Mouse (Mus musculus) kidney, adult 18-20 months (tissue): ENCODE results near the gene Pank4.

Experiments
- DNase-seq: peaks from one replicate; pipeline ENCODE4 v3.0.0; 2021

Gene Pank4

GRCm38 (mm10) chr4:154963901-154964580 lies at the start of gene Pank4:
Pank4 (plus strand) TSS chr4:154964123.
- peak; percentile 93 for DNase-seq

DNA sequence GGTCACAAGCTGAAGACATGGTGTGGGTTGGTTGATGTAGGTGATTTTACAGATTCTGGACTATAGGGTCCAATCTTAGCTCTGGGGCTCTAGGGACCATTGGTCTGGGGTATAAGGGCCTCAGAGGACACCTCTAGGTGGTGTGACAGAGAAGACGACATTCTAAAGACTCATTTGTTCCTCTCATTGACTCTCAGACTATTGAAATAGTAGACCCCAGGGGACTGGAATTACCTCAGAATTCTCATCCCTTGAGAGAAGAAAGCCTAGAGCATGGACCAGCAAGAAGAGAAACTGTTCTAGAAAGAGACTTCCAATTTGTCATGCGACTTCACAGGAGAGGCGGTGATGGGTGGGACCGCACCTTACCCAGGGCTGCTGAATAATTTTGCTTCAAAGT lies 49.7 kb upstream of the Pank4 start:
- DNase-seq = no peak

DNA sequence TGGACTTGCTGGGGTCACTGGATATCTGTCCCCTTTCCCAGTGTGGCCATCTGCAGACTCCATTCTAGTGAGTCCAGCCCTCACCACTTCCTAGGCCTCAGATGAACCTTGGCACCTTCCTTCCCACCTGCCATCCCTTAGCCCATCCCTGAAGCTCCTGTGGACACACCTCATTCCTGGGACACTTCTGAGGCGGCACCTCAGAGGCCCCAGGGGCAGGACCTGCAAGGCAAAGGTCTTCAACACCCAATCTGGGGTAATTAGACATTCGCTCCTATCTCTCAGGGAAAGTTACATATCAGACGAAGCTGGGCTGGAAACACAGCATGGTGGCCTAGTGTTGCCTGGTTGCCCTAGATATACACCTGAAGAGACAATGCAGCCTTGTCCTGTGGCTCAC lies 49.2 kb upstream of the Pank4 start:
- no peak for DNase-seq

DNA sequence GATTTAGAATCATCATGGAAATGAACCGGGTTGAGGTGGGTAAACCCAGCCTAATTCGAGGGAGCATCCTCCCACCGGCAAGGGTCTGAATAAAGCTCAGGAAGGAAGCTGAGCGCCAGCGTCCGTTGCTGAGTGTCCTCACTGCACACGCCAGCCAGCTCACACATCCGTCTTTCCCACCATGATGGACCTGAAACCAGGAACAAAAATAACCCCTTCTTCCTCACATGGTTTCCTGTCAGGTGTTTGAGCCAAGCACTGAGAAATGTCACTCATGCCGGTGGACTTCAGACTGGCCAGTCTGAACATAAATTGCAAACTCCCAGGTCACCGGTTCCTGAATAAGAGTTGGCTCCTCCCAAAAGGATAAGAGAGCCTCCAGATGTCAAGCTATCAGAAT lies 48.6 kb upstream of the Pank4 start:
- DNase-seq = no peak

DNA sequence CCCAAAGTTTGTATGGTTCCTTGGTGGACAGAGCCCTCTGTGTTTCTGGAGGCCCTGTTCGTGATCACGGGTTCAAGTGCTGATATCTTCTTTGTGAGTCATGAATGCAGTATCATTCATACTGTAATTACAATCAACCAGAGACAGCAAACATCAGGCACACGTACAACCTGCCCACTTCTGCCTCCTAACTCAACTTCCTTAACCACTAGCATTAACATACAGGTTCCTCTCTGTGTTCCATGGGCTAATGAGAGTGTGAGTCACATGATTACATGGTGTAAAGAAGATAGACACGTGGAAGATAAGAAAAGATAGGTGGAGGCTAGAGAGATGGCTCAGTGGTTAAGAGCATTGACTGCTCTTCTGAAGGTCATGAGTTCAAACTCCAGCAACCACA lies 47.3 kb upstream of the Pank4 start:
- no peak for DNase-seq

DNA sequence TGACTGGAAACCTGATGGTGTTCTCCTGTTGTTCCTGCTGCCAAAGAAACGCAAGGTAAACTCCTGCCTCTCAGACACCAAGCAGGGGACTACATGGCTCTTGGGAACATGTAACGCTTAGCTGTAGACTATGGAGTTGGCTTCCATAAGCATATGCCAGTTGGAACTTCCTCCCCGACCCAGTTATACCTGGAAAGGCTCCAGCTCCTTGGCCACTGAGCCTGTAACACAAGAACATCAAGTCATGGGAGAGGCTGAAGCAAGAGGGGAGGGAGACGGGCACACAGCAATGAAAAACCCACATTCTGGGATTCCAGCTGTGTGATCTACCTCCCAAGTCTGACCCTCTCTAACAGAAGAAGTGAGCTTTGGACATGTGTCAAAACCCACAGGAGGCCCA lies 41.6 kb upstream of the Pank4 start:
- no peak for DNase-seq

DNA sequence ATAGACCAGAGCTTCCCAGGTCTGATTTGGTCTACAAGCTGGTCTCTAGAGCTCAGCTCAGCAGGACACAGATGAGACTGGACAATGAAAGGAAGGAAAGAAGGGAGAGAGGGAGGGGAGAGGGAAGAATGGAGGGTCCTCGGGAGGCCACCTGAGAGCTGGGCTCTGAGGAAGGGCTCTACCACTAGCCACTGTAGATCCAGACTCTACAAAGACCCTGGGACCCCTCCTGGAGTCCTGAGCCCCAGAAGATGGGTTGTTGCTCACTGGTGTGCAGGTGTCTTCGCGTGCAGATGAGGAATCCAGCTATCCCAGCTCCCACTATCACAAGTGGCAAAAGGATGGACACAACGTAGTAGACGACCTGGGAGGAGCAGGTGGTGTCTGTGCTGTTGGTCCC lies 41.0 kb upstream of the Pank4 start:
- no peak for DNase-seq

DNA sequence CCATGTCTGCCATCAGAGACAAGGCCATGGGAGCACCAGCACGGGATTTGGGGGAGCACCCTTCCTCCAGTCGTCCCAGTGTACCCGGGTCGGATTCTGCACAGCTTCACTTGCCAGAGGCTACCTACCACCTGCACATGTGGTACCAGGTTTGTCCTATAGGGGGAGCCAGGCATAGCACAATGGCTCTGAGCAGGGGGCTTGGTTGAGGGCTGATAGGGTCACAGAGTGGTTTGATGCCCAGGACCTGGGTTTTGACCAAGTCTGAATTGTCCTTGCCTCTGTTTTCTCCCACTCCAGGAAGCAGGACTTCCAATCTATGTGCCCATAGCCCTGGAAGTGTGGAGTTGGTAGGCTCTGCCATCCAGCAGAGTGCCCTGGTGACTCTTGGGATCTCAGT lies 38.5 kb upstream of the Pank4 start:
- peak; percentile 35 for DNase-seq

- no peak for DNase-seq
These were observed 36.7 kb upstream of the Pank4 start for GRCm38 (mm10) chr4:154926969-154927898.

GRCm38 (mm10) chr4:154927899-154928337 lies 36.0 kb upstream of the Pank4 start:
- peak; percentile 54 for DNase-seq

DNA sequence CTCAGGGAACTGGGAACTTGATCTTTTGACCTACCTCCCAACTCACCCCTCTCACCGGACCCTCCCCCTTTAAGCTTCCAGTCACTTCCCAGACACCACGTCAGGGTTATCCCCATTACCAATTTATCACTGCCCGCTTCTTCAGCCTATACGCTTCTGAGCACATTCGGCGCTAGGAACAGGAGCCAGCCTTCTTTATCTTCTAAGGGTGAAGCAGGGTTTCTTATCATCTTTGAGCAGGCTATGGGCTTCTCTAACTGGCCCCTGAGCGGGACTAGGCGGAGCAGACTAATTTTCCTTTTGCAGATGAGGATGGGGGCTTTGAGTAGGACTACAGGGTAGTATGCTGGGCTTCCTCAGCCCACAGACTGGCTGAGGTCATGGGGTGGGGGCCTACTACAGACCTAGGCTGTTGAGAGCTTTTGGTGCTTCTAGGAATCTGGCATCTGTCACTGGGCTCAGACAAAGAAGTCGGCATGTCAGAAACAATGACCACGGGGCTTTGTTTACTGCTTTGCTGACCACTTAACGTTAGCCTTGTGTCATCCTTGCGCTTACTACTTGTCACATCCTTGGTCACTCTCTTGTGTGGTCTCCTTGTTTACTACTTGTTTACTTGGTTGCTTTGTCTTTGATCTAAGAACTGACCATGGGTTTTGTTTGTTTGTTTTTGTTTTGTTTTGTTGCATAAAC lies 35.4 kb upstream of the Pank4 start, which contains the start of gene Tnfrsf14:
Tnfrsf14 (minus strand) TSS at position 169 of the 693 bp plus-strand sequence.
- DNase-seq = no peak

DNA sequence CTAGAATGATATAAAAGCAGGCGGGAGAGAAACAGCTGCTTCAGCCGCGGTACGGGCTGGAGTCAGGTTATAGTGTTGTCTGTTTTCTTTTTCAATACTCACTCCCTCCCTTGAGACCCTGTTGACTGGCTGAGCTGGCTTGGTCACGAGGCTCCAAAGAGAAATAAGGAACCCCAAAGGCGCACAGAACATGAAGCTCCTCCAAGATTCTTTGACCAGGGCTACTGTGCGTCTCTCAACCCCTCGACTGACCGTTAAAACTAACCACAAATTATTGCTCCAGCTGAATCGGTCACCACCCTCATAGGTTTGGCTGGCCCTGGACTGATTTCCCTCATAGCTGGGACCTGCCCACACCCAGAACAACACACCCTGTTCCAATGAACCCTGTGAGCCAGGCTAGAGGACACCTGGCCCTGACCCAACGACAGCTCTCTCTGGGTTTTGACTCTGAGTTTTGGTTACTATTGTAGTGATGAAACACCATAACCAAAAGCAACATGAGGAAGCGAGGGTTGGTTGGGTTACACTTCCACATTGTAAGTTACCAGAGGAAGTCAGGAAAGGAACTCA lies 34.7 kb upstream of the Pank4 start:
- no peak for DNase-seq

- DNase-seq = no peak
These were observed 30.5 kb upstream of the Pank4 start for GRCm38 (mm10) chr4:154933306-154933907.

DNA sequence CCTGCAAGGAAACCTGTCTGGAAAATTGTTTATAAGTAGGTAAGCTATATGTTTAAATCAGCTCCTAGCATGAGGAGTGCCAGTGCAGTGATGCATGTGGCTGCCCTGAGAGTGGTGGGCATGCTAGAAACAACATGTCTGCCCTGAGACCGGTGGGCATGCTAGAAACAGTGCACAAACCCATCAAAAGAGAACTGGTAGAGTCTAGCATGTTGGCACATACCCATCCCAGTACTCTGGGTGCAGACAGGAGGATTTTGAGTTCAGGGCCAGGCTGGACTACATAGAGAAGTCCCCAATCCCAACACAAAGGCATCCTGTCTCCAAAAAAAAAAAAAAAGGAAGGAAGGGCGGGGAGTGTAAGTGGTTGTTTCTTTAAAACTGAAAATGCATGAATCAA lies 29.1 kb upstream of the Pank4 start:
- DNase-seq = no peak

DNA sequence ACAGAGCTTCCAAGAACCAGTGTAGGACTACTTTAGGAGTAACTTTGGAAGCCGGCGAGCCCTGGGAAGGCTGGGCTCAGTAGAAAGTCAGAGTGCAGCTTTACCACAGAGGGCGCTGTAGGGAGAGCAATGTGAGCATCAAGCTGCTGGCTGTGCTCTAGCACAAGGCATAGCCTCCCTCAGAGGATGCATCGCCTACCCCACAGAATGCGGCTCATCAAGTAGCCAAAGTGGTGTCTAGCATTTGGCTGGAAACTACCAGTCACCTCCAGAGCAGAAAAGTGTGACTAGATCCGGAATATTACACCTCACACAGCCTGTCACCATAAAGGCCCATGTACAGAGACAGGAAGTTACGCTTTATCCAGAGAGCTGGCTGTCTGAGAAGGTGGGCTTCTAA lies 28.1 kb upstream of the Pank4 start:
- DNase-seq = no peak

DNA sequence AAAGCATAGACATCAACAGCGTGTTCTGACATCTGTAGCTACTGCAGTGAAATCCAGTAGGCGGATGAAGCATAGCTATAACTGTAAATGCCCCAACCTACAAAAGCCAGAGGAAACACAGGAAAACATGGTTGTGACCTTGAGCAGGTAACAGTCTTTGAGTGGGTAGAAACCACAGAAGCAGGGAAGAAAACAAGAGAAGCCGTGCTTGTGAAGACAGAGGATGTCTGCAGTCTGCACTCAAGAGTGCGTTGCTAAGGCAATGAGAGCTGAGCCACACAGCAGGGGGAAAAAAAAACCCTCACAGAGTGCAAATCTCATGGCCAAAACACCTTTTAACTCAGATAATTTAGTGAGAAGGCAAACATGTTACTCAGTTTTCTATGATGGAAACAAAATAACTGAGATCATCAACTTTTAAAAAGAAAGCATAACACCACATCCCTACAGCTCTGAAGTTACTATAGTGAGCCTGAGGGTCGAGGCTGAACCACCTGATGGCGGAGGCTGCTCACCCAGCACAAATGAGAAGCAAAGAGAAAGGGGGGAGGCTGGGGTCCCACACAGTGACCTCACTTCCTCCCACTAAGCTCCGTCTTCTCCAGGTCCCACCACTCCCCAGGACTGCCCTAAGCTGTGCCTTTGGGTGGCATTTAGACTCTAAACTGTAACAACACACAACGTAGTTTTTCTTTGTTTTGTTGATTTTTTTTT lies 27.2 kb upstream of the Pank4 start:
- DNase-seq = no peak

GRCm38 (mm10) chr4:154937746-154938145 lies 26.2 kb upstream of the Pank4 start:
- no peak for DNase-seq

GRCm38 (mm10) chr4:154940156-154940555 lies 23.8 kb upstream of the Pank4 start:
- DNase-seq = no peak

GRCm38 (mm10) chr4:154941831-154942230 lies 22.1 kb upstream of the Pank4 start:
- DNase-seq = no peak

GRCm38 (mm10) chr4:154942632-154943322 lies 21.1 kb upstream of the Pank4 start:
- DNase-seq = no peak

GRCm38 (mm10) chr4:154943323-154944039 lies 20.4 kb upstream of the Pank4 start:
- DNase-seq = no peak
